Mouse (Mus musculus) midbrain, embryonic 11.5 days (tissue): ENCODE measurements around the gene Kirrel. TPM values are rescaled to one million over a fixed set of nuclear protein-coding genes. Genes with fewer than 3 reads are reported as not detected.

ENCODE experiments used
- ATAC-seq: fragments of 200-750 bp; cut with Nextera tagmentation; 2 replicates; pipeline ENCODE4 v1.8.0; 2017; ENCODE audit warnings: moderate TSS enrichment, moderate library complexity; ENCODE audit not compliant: low FRiP score
- DNase-seq: peaks from one replicate; pipeline ENCODE4 v3.0.0; 2015; ENCODE audit warnings: low spot score; ENCODE audit errors: missing footprints
- H3K27ac ChIP-seq: fragments of 300-500 bp; sonication (generic); 2 replicates; pipeline ENCODE4 v1.5.1; 2014; ENCODE audit warnings: low read depth, low read length
- H3K27me3 ChIP-seq: fragments of 300-500 bp; sonication (generic); 2 replicates; pipeline ENCODE4 v1.6.1; 2014; ENCODE audit warnings: mild to moderate bottlenecking, low read length, moderate library complexity, mixed read lengths; ENCODE audit not compliant: control insufficient read depth, insufficient read depth
- H3K36me3 ChIP-seq: fragments of 300-500 bp; sonication (generic); 2 replicates; pipeline ENCODE4 v1.6.1; 2014; ENCODE audit warnings: mild to moderate bottlenecking, low read length, moderate library complexity, mixed read lengths; ENCODE audit not compliant: control insufficient read depth, insufficient read depth
- H3K4me1 ChIP-seq: fragments of 300-500 bp; sonication (generic); 2 replicates; pipeline ENCODE4 v1.6.1; 2014; ENCODE audit warnings: low read length; ENCODE audit not compliant: control insufficient read depth, insufficient read depth
- H3K4me2 ChIP-seq: fragments of 300-500 bp; sonication (generic); 2 replicates; pipeline ENCODE4 v1.6.1; 2014; ENCODE audit warnings: mild to moderate bottlenecking, moderate library complexity
- H3K4me3 ChIP-seq: fragments of 300-500 bp; sonication (generic); 2 replicates; pipeline ENCODE4 v1.5.1; 2014; ENCODE audit warnings: low read depth, low read length
- H3K9ac ChIP-seq: fragments of 300-500 bp; sonication (generic); 2 replicates; pipeline ENCODE4 v1.6.1; 2014; ENCODE audit warnings: low read length
- H3K9me3 ChIP-seq: fragments of 300-500 bp; sonication (generic); 2 replicates; pipeline ENCODE4 v1.6.1; 2016; ENCODE audit warnings: low read length; ENCODE audit not compliant: control insufficient read depth
- WGBS: fragments of 180-500 bp; shearing (Covaris S2); extraction: QIAGEN DNeasy Blood & Tissue Kit; methylation state at CpG from one replicate; pipeline ENCODE4 v1.1.7; 2014; 5-methylcytosine and 5-hydroxymethylcytosine counted together
- polyA plus RNA-seq: library from polyadenylated mRNA; unstranded; fragments of >200 nt; fragmentation: Nextera tagmentation; extraction: Ambion mirVana; gene quantifications from 2 replicates; pipeline ENCODE4 v1.2.1, GENCODE M21; 2014

Gene Kirrel
- polyA plus RNA-seq, 1 experiment from 2014 or later: 7.4 TPM

DNA sequence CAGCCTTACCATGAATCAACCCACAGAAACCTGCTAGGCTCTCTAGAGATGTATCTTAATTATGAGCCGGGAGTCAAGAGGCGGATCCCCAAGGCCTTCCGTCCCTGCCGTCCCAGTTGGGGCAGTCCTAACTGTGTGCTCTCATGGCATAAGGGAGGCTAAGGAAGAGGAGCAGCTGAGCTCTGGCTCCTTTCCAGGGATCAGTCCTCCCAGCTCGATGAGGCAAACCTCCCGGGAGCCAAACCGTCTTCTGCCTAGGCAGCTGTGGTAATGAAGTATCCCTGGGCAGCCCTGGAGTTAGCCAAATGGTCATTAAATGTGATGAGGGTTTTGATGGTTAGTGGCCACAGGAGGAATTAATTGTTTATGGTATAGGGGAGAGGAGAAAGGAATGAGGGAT is 87.4 kb downstream of the Kirrel start:
- WGBS: 85% methylated on average over 7 of the region's 7 CpGs
- H3K27ac ChIP-seq: no peak overlapping the region
- ATAC-seq (no peak), DNase-seq (no peak)
- no peak overlapping the region for H3K4me2 ChIP-seq
- H3K9me3 ChIP-seq: no peaks in the 10 kb centered on the region
- H3K27me3 ChIP-seq: no peaks in the 10 kb centered on the region
- no peaks in the 10 kb centered on the region for H3K4me1 ChIP-seq
- H3K9ac ChIP-seq: no peak overlapping the region
- H3K36me3 ChIP-seq: peaks cover 22% of the 10 kb centered on the region
- no peak overlapping the region for H3K4me3 ChIP-seq

DNA sequence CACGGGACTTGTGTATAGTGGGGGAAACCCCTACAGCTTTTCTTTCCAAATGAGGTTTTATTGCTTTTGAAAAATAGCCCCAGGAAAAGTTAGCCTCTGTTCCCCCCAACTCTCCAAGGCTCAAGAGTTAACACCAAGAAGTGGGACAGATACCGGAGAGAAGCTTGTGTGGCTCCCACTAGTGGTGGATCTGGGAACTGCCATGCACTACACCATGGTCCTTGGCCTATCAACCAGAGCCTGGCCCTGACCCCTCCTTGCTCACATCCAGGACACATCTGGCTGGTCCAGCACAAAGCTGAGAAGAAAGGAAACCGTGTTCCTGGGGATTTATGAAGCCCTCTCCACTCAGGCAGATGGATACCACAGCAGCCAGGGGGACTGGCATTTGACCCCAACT is 92.3 kb downstream of the Kirrel start:
- Histone ChIP-seq H3K4me3 (no peak overlapping the region), H3K4me1 (no peaks in the 10 kb centered on the region), H3K27me3 (no peaks in the 10 kb centered on the region), H3K9ac (no peak overlapping the region), H3K36me3 (peaks cover 22% of the 10 kb centered on the region), H3K9me3 (no peaks in the 10 kb centered on the region), H3K4me2 (no peak overlapping the region), H3K27ac (no peak overlapping the region)
- 74% methylated on average over 3 of the region's 3 CpGs for WGBS
- ATAC-seq (peak; percentile 30; the same call in 1 of the 2 replicates), DNase-seq (peak; percentile 98)

DNA sequence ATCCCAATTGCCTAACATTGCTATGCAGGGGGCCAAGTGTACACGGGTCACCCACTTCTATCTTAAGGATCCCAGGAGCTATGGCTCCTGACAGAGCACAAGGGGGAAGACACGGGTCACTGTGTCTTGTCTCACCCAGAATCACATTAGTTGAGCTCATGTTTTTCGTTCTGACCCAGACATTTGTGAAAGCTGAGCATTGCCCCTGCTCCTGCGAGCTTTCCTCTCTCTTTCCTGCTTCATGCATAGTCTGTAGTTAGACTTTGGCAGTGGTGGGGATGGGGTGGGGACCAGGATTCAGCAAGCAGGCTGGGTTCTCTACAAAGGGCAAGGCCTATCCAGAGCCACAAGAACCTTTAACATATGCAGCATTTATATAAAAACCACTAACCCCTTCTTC is 94.8 kb downstream of the Kirrel start:
- ATAC-seq (no peak), DNase-seq (no peak)
- Histone ChIP-seq H3K27ac (no peak overlapping the region), H3K4me1 (no peaks in the 10 kb centered on the region), H3K36me3 (peaks cover 16% of the 10 kb centered on the region), H3K27me3 (no peaks in the 10 kb centered on the region), H3K4me2 (no peak overlapping the region), H3K9me3 (no peaks in the 10 kb centered on the region), H3K4me3 (no peak overlapping the region), H3K9ac (no peak overlapping the region)
- WGBS: 89% methylated on average over 4 of the region's 4 CpGs

DNA sequence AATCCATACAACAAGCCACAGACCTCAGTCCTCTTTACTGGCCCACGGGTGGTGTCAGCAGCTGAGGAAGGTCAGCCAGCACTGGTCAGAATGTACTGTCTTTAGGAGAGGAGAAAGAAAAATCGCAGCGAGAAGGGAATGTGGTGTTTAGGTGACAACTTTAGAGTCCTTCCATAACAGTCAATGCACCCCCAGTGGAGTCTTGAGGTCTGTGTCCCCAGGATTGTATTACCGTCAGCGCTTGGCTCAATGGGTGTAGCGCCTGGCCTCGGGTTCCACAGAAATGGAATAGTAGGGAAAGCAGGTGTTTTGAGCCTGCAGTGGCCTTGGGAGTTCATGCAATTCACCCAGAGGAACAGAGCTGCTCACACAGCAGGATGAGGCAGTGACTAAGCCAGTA is 95.2 kb downstream of the Kirrel start:
- Histone ChIP-seq H3K4me2 (no peak overlapping the region), H3K27ac (no peak overlapping the region), H3K4me1 (no peaks in the 10 kb centered on the region), H3K4me3 (no peak overlapping the region), H3K9ac (no peak overlapping the region), H3K9me3 (no peaks in the 10 kb centered on the region), H3K27me3 (no peaks in the 10 kb centered on the region), H3K36me3 (peaks cover 12% of the 10 kb centered on the region)
- DNase-seq: no peak
- ATAC-seq: no peak
- 93% methylated on average over 7 of the region's 7 CpGs for WGBS

DNA sequence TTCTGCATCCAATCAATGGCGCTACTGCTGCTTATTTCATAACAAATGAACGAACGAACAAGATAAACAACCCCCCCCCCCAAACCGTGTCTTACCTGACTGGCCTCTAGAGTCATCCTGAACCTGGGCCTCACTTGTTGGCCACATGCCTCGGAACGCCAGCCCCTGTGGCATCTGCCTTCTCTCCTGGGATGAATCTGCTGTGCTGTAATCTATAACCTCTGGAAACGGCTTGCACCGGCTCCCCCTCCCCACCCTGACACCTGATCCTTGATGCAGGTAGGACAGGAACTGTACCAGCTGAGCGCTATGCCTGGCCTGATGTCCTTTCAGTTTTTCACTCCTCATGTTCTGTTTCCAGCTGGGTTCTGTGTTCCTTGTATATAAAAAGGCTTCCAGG is 96.9 kb downstream of the Kirrel start:
- no peak overlapping the region for H3K27ac ChIP-seq
- no peak for DNase-seq
- no peak overlapping the region for H3K9ac ChIP-seq
- H3K27me3 ChIP-seq: no peaks in the 10 kb centered on the region
- no peaks in the 10 kb centered on the region for H3K4me1 ChIP-seq
- H3K36me3 ChIP-seq: peaks cover under 1% of the 10 kb centered on the region; the same call in 1 of the 2 replicates
- no peak overlapping the region for H3K4me3 ChIP-seq
- H3K9me3 ChIP-seq: no peaks in the 10 kb centered on the region
- ATAC-seq: no peak
- H3K4me2 ChIP-seq: no peak overlapping the region
- 90% methylated on average over 9 of the region's 9 CpGs for WGBS

DNA sequence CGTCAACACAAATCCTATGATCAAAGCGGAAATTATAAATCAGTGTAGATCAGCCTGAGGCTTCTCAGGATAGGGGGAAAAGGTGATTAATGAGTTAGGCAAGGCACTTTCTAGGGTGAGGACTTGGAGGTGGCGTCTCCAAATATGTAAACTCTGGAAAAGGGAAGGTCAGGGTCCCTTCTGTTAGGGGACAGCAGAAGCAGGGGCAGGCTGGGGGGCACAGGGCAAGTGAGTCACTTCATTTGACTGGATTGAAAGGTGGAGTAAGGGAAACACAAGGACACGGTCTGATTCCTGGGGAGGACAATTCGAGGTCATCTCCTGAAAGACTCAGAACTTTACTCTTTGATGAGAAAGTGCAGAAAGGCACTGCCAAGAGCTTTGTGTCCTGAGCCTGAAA is 97.6 kb downstream of the Kirrel start:
- Histone ChIP-seq H3K9ac (no peak overlapping the region), H3K4me3 (no peak overlapping the region), H3K27me3 (no peaks in the 10 kb centered on the region), H3K27ac (no peak overlapping the region), H3K36me3 (no peaks in the 10 kb centered on the region), H3K4me2 (no peak overlapping the region), H3K9me3 (no peaks in the 10 kb centered on the region), H3K4me1 (no peaks in the 10 kb centered on the region)
- DNase-seq (no peak), ATAC-seq (no peak)
- WGBS: 87% methylated on average over 5 of the region's 5 CpGs

DNA sequence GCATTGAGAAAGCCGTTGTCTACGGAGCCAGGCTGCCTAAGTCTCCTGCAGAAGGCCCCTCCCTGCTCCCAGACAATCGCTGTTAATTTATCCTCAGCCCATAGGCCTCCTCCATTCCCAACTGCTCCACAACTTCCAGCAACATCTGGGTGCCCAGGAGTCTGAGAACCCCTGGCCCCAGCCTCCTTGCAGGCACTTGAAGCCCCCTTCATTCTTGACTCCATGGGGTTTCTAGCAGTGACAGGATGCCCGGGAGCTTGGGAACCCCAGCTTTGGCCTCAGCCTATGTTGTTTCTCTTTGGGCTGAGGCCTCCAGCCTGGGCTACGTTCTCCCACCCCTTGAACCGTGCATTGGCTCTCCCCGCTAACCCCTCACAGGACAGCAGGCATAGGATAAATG is 98.4 kb downstream of the Kirrel start:
- no peaks in the 10 kb centered on the region for H3K27me3 ChIP-seq
- no peak overlapping the region for H3K4me2 ChIP-seq
- ATAC-seq (no peak), DNase-seq (no peak)
- no peaks in the 10 kb centered on the region for H3K4me1 ChIP-seq
- no peaks in the 10 kb centered on the region for H3K36me3 ChIP-seq
- no peaks in the 10 kb centered on the region for H3K9me3 ChIP-seq
- no peak overlapping the region for H3K9ac ChIP-seq
- 87% methylated on average over 7 of the region's 7 CpGs for WGBS
- no peak overlapping the region for H3K4me3 ChIP-seq
- H3K27ac ChIP-seq: no peak overlapping the region

DNA sequence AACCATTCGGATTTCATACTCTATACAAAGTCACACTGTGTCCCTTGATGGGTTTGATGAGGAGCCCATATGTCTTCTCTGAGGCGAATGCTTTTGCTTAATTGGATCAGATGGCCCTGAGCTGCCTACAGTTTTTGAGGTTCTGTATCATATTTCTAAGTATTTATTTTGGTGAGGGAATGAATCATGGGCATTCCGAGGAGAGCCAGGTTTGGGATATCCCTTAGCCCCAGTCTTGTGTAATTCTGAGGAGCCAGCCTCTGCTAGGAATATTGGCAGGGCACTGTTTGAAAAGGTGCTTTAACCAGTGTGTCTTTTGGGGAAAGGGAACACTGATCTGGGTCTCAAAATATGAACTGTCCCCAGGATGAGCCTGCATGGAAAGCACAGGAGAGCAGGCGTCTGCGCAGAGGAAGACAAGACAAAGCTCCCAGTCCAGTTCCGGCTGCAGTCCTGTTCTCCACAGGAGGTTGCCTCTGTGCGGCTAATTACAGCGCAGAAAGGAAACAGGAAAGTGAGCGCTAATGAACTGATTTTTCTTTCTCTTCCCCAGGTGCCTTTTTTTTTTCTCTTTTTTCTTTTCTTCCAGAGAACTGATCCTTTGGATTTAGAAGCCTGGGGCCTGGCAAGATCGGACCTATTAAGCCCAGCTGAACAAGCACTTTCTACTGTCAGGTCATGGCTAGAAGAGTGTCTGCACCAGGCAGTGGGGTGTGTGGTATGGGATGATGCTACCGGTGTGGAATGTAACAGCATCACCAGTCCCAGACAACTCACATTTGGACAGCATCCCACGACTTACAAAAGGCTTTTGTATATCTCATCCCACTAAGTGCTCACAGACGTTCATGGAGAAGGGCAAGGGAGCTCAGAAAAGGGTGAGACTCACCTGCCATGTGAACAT is 101.7 kb downstream of the Kirrel start:
- 45% methylated on average over 13 of the region's 13 CpGs for WGBS
- peak; percentile 84 for DNase-seq

DNA sequence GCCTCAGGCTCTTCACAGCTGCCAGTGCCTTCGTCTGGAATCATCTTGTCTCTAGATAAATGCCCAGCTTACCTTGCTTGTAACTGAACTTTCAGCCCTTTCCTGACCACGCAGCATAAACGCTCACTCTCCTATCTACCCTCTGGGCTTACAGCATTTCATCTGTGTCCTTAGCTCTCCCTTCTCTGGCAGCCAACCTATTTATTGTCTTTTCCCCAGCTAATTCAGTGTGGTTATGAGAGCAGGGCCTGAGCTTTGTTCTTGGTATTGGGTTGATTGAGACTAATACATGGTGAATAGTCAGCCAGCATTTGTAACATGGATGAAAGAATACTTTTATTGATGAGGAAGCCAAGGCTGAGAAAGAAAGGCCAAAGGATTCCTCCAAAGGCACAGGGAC is 102.4 kb downstream of the Kirrel start:
- no peaks in the 10 kb centered on the region for H3K9me3 ChIP-seq
- DNase-seq (peak; percentile 65), ATAC-seq (no peak)
- no peaks in the 10 kb centered on the region for H3K27me3 ChIP-seq
- H3K27ac ChIP-seq: no peak overlapping the region
- WGBS: 89% methylated on average over 3 of the region's 3 CpGs
- H3K36me3 ChIP-seq: no peaks in the 10 kb centered on the region
- H3K4me1 ChIP-seq: no peaks in the 10 kb centered on the region
- H3K9ac ChIP-seq: no peak overlapping the region
- H3K4me3 ChIP-seq: no peak overlapping the region
- H3K4me2 ChIP-seq: no peak overlapping the region

More for the DNA sequence above, 101.7 kb downstream of the Kirrel start:
- Histone ChIP-seq H3K4me3 (no peak overlapping the region), H3K9me3 (no peaks in the 10 kb centered on the region), H3K4me2 (no peak overlapping the region), H3K9ac (no peak overlapping the region), H3K27me3 (no peaks in the 10 kb centered on the region), H3K27ac (no peak overlapping the region), H3K36me3 (no peaks in the 10 kb centered on the region), H3K4me1 (no peaks in the 10 kb centered on the region)
- no peak for ATAC-seq
